Mouse (Mus musculus) limb, embryonic 15.5 days (tissue): ENCODE data around the gene Lrrc3. TPM values are rescaled to one million over a fixed set of nuclear protein-coding genes. Genes with fewer than 3 reads are reported as not detected.
A peak's percentile ranks its signal among the peaks of the same experiment; 100 is the strongest.
"Not testable (repeated sequence)": the region's sequence is repeated elsewhere in the genome, so short reads cannot be mapped to it uniquely, and the experiment has no call there.

Experiments
- ATAC-seq: fragments of 200-750 bp; cut with Nextera tagmentation; 2 replicates; pipeline ENCODE4 v1.8.0; 2017; ENCODE audit warnings: low read depth, moderate TSS enrichment; ENCODE audit not compliant: insufficient number of reproducible peaks, low FRiP score, low TSS enrichment
- H3K27ac ChIP-seq: fragments of 300-500 bp; sonication (generic); 2 replicates; pipeline ENCODE4 v1.5.1; 2015; ENCODE audit warnings: moderate library complexity, mild to moderate bottlenecking, inconsistent platforms
- H3K27me3 ChIP-seq: fragments of 300-500 bp; sonication (generic); 2 replicates; pipeline ENCODE4 v1.6.1; 2015; ENCODE audit warnings: inconsistent platforms
- H3K36me3 ChIP-seq: fragments of 300-500 bp; sonication (generic); 2 replicates; pipeline ENCODE4 v1.6.1; 2015; ENCODE audit warnings: inconsistent platforms
- H3K4me1 ChIP-seq: fragments of 300-500 bp; sonication (generic); 2 replicates; pipeline ENCODE4 v1.6.1; 2015; ENCODE audit warnings: inconsistent platforms
- H3K4me2 ChIP-seq: fragments of 300-500 bp; sonication (generic); 2 replicates; pipeline ENCODE4 v1.6.1; 2015; ENCODE audit warnings: mild to moderate bottlenecking, inconsistent platforms
- H3K4me3 ChIP-seq: fragments of 300-500 bp; sonication (generic); 2 replicates; pipeline ENCODE4 v1.5.1; 2015; ENCODE audit warnings: mild to moderate bottlenecking, inconsistent platforms
- H3K9ac ChIP-seq: fragments of 300-500 bp; sonication (generic); 2 replicates; pipeline ENCODE4 v1.6.1; 2015; ENCODE audit warnings: inconsistent platforms
- H3K9me3 ChIP-seq: fragments of 300-500 bp; sonication (generic); 2 replicates; pipeline ENCODE4 v1.6.1; 2016; ENCODE audit warnings: inconsistent platforms
- WGBS: fragments of 180-500 bp; shearing (Covaris S2); methylation state at CpG from one replicate; pipeline ENCODE4 v1.1.7; 2015; 5-methylcytosine and 5-hydroxymethylcytosine counted together
- polyA plus RNA-seq: library from polyadenylated mRNA; unstranded; fragments of >200 nt; fragmentation: Nextera tagmentation; extraction: Ambion mirVana; gene quantifications from 2 replicates; pipeline ENCODE4 v1.2.1, GENCODE M21; 2015

Gene Lrrc3
- 3.8 and 4.0 TPM in 2 replicates for polyA plus RNA-seq

- H3K4me2 ChIP-seq, result peak within 1 kb of the TSS; percentile 89
- ATAC-seq, result peak; percentile 60
- H3K27ac ChIP-seq, result no peak within 1 kb of the TSS
- 0 out of 2 replicates have a peak, but pooled peaks cover 6% of the 10 kb centered on the region for H3K27me3 ChIP-seq
- under 1% methylated on average over 34 of the region's 46 CpGs for WGBS
- H3K9me3 ChIP-seq, result no peaks in the 10 kb centered on the region
- no peaks in the 10 kb centered on the region for H3K36me3 ChIP-seq
- peak within 1 kb of the TSS; percentile 49 for H3K9ac ChIP-seq
- H3K4me3 ChIP-seq, result peak within 1 kb of the TSS; percentile 62
- peaks cover 20% of the 10 kb centered on the region for H3K4me1 ChIP-seq
Measured at GRCm38 (mm10) chr10:77902211-77902893, at the start of gene Lrrc3. Gene Lrrc3 (minus strand): TSS chr10:77902536.

- H3K27me3 ChIP-seq, H3K27ac ChIP-seq, H3K9me3 ChIP-seq, ATAC-seq, H3K4me1 ChIP-seq, H3K4me2 ChIP-seq, H3K4me3 ChIP-seq, H3K36me3 ChIP-seq, H3K9ac ChIP-seq: not testable (repeated sequence)
- 94% methylated on average over 10 of the region's 12 CpGs for WGBS
Measured at GRCm38 (mm10) chr10:77950468-77950867, 48.1 kb upstream of the Lrrc3 start.

GRCm38 (mm10) chr10:77939685-77940084 is 37.3 kb upstream of the Lrrc3 start:
- no peaks in the 10 kb centered on the region for H3K27me3 ChIP-seq
- H3K4me3 ChIP-seq, result no peak overlapping the region
- H3K27ac ChIP-seq, result no peak overlapping the region
- H3K4me2 ChIP-seq, result no peak overlapping the region
- no peaks in the 10 kb centered on the region for H3K36me3 ChIP-seq
- H3K4me1 ChIP-seq, result no peaks in the 10 kb centered on the region
- 69% methylated on average over 2 of the region's 2 CpGs for WGBS
- no peaks in the 10 kb centered on the region for H3K9me3 ChIP-seq
- no peak overlapping the region for H3K9ac ChIP-seq
- no peak for ATAC-seq

GRCm38 (mm10) chr10:77927375-77927774 is 25.0 kb upstream of the Lrrc3 start:
- no peak overlapping the region for H3K4me2 ChIP-seq
- 78% methylated on average over 10 of the region's 10 CpGs for WGBS
- H3K4me1 ChIP-seq, result no peaks in the 10 kb centered on the region

GRCm38 (mm10) chr10:77926140-77926539 is 23.8 kb upstream of the Lrrc3 start:
- Histone ChIP-seq H3K27me3 (no peaks in the 10 kb centered on the region), H3K4me1 (no peaks in the 10 kb centered on the region), H3K27ac (no peak overlapping the region), H3K4me3 (no peak overlapping the region), H3K4me2 (no peak overlapping the region), H3K9ac (no peak overlapping the region), H3K9me3 (no peaks in the 10 kb centered on the region), H3K36me3 (no peaks in the 10 kb centered on the region)
- ATAC-seq, result no peak
- WGBS, result 41% methylated on average over 7 of the region's 7 CpGs

More at GRCm38 (mm10) chr10:77927375-77927774, 25.0 kb upstream of the Lrrc3 start:
- no peaks in the 10 kb centered on the region for H3K36me3 ChIP-seq
- H3K27me3 ChIP-seq, result no peaks in the 10 kb centered on the region
- ATAC-seq, result no peak
- no peaks in the 10 kb centered on the region for H3K9me3 ChIP-seq
- no peak overlapping the region for H3K4me3 ChIP-seq
- H3K27ac ChIP-seq, result no peak overlapping the region
- no peak overlapping the region for H3K9ac ChIP-seq

- Histone ChIP-seq H3K9me3 (no peaks in the 10 kb centered on the region), H3K27ac (no peak overlapping the region), H3K9ac (no peak overlapping the region), H3K4me2 (no peak overlapping the region), H3K4me1 (no peaks in the 10 kb centered on the region), H3K36me3 (no peaks in the 10 kb centered on the region), H3K27me3 (no peaks in the 10 kb centered on the region), H3K4me3 (no peak overlapping the region)
- ATAC-seq, result no peak
- WGBS, result 45% methylated on average over 4 of the region's 4 CpGs
Measured at GRCm38 (mm10) chr10:77922681-77923080, 20.3 kb upstream of the Lrrc3 start.

- H3K36me3 ChIP-seq, result no peaks in the 10 kb centered on the region
- no peak overlapping the region for H3K27ac ChIP-seq
- no peaks in the 10 kb centered on the region for H3K27me3 ChIP-seq
- no peak overlapping the region for H3K4me2 ChIP-seq
- H3K9me3 ChIP-seq, result no peaks in the 10 kb centered on the region
- ATAC-seq, result no peak
- H3K9ac ChIP-seq, result no peak overlapping the region
- H3K4me3 ChIP-seq, result no peak overlapping the region
- H3K4me1 ChIP-seq, result no peaks in the 10 kb centered on the region
- WGBS, result 62% methylated on average over 5 of the region's 5 CpGs
Measured at GRCm38 (mm10) chr10:77921009-77921408, 18.7 kb upstream of the Lrrc3 start.

- Histone ChIP-seq H3K9me3 (no peaks in the 10 kb centered on the region), H3K9ac (no peak overlapping the region), H3K4me1 (no peaks in the 10 kb centered on the region), H3K27me3 (no peaks in the 10 kb centered on the region), H3K4me3 (no peak overlapping the region), H3K27ac (no peak overlapping the region), H3K36me3 (no peaks in the 10 kb centered on the region), H3K4me2 (no peak overlapping the region)
- 61% methylated on average over 8 of the region's 8 CpGs for WGBS
- no peak for ATAC-seq
Measured at GRCm38 (mm10) chr10:77916636-77917335, 14.4 kb upstream of the Lrrc3 start.

GRCm38 (mm10) chr10:77913292-77913691 is 11.0 kb upstream of the Lrrc3 start:
- H3K9me3 ChIP-seq, result no peaks in the 10 kb centered on the region
- no peak overlapping the region for H3K4me2 ChIP-seq
- no peak for ATAC-seq
- no peak overlapping the region for H3K27ac ChIP-seq
- WGBS, result 73% methylated on average over 4 of the region's 4 CpGs
- no peaks in the 10 kb centered on the region for H3K36me3 ChIP-seq
- H3K27me3 ChIP-seq, result no peaks in the 10 kb centered on the region
- H3K4me1 ChIP-seq, result no peaks in the 10 kb centered on the region
- H3K4me3 ChIP-seq, result no peak overlapping the region
- no peak overlapping the region for H3K9ac ChIP-seq

GRCm38 (mm10) chr10:77912605-77913004 is 10.3 kb upstream of the Lrrc3 start:
- 50% methylated on average over 7 of the region's 7 CpGs for WGBS
- H3K4me2 ChIP-seq, result no peak overlapping the region
- no peaks in the 10 kb centered on the region for H3K27me3 ChIP-seq
- no peaks in the 10 kb centered on the region for H3K36me3 ChIP-seq
- no peaks in the 10 kb centered on the region for H3K4me1 ChIP-seq
- no peak overlapping the region for H3K27ac ChIP-seq
- no peak overlapping the region for H3K9ac ChIP-seq
- no peaks in the 10 kb centered on the region for H3K9me3 ChIP-seq
- H3K4me3 ChIP-seq, result no peak overlapping the region
- no peak for ATAC-seq

- Histone ChIP-seq H3K36me3 (no peaks in the 10 kb centered on the region), H3K4me1 (peaks cover 20% of the 10 kb centered on the region), H3K27me3 (0 out of 2 replicates have a peak, but pooled peaks cover 6% of the 10 kb centered on the region), H3K9ac (no peak overlapping the region), H3K4me2 (peak overlapping the region; percentile 89), H3K4me3 (peak overlapping the region; percentile 62), H3K27ac (no peak overlapping the region), H3K9me3 (no peaks in the 10 kb centered on the region)
- 8% methylated on average over 35 of the region's 35 CpGs for WGBS
- peak; percentile 67 for ATAC-seq
Measured at GRCm38 (mm10) chr10:77902894-77903715, 769 bp upstream of the Lrrc3 start.

GRCm38 (mm10) chr10:77901871-77902210 is 495 bp downstream of the Lrrc3 start:
- 2% methylated on average over 14 of the region's 14 CpGs for WGBS
- Histone ChIP-seq H3K4me1 (peaks cover 20% of the 10 kb centered on the region), H3K4me3 (peak overlapping the region; percentile 62), H3K27me3 (0 out of 2 replicates have a peak, but pooled peaks cover 6% of the 10 kb centered on the region), H3K9me3 (no peaks in the 10 kb centered on the region), H3K27ac (no peak overlapping the region), H3K4me2 (peak overlapping the region; percentile 89), H3K36me3 (no peaks in the 10 kb centered on the region), H3K9ac (peak overlapping the region; percentile 49)
- ATAC-seq, result peak; percentile 45; the same call in 1 of the 2 replicates
